Mouse (Mus musculus) heart, embryonic 11.5 days (tissue): Measurements from ENCODE around the gene Ssx2ip. TPM values are rescaled to one million over a fixed set of nuclear protein-coding genes. Genes with fewer than 3 reads are reported as not detected.

Experiments used
- ATAC-seq: fragments of 200-750 bp; cut with Nextera tagmentation; replicated peaks from 2 replicates; pipeline ENCODE4 v1.8.0; 2017; ENCODE audit warnings: moderate library complexity; ENCODE audit not compliant: insufficient number of reproducible peaks, low FRiP score, low TSS enrichment
- H3K27ac ChIP-seq: fragments of 300-500 bp; sonication (generic); 2 replicates; pipeline ENCODE4 v1.5.1; 2014; ENCODE audit warnings: mild to moderate bottlenecking, low read depth, low read length
- H3K27me3 ChIP-seq: fragments of 300-500 bp; sonication (generic); 2 replicates; pipeline ENCODE4 v1.6.1; 2014; ENCODE audit warnings: mild to moderate bottlenecking, low read length, mixed read lengths; ENCODE audit not compliant: control insufficient read depth, insufficient read depth
- H3K36me3 ChIP-seq: fragments of 300-500 bp; sonication (generic); 2 replicates; pipeline ENCODE4 v1.6.1; 2014; ENCODE audit warnings: mild to moderate bottlenecking, low read length, moderate library complexity, mixed read lengths; ENCODE audit not compliant: control insufficient read depth, insufficient read depth
- H3K4me1 ChIP-seq: fragments of 300-500 bp; sonication (generic); 2 replicates; pipeline ENCODE4 v1.6.1; 2014; ENCODE audit warnings: low read length; ENCODE audit not compliant: control insufficient read depth, insufficient read depth
- H3K4me2 ChIP-seq: fragments of 300-500 bp; sonication (generic); 2 replicates; pipeline ENCODE4 v1.6.1; 2014; ENCODE audit warnings: mild to moderate bottlenecking, moderate library complexity
- H3K4me3 ChIP-seq: fragments of 300-500 bp; sonication (generic); 2 replicates; pipeline ENCODE4 v1.5.1; 2014; ENCODE audit warnings: low read depth, low read length
- H3K9ac ChIP-seq: fragments of 300-500 bp; sonication (generic); 2 replicates; pipeline ENCODE4 v1.6.1; 2014; ENCODE audit warnings: mild to moderate bottlenecking, low read depth, low read length, moderate library complexity
- H3K9me3 ChIP-seq: fragments of 300-500 bp; sonication (generic); replicated peaks from 2 replicates; pipeline ENCODE4 v1.6.1; 2016; ENCODE audit warnings: low read length; ENCODE audit not compliant: control insufficient read depth
- WGBS: fragments of 180-500 bp; shearing (Covaris S2); extraction: QIAGEN DNeasy Blood & Tissue Kit; methylation state at CpG from one replicate; pipeline ENCODE4 v1.1.7; 2014; ENCODE audit not compliant: insufficient replicate concordance; 5-methylcytosine and 5-hydroxymethylcytosine counted together
- polyA plus RNA-seq: library from polyadenylated mRNA; unstranded; fragments of >200 nt; fragmentation: Nextera tagmentation; extraction: Ambion mirVana; gene quantifications from 2 replicates; pipeline ENCODE4 v1.2.1, GENCODE M21; 2014

Gene Ssx2ip
- polyA plus RNA-seq, 1 experiment from 2014 or later, result 32.1 TPM

GRCm38 (mm10) chr3:146433681-146434350 is 29.4 kb downstream of the Ssx2ip start:
- H3K9me3 ChIP-seq, result no peaks in the 10 kb centered on the region
- H3K4me2 ChIP-seq, result no peak overlapping the region
- H3K9ac ChIP-seq, result no peak overlapping the region
- no peaks in the 10 kb centered on the region for H3K27me3 ChIP-seq
- no peak for ATAC-seq
- H3K4me3 ChIP-seq, result no peak overlapping the region
- no peak overlapping the region for H3K27ac ChIP-seq
- no peaks in the 10 kb centered on the region for H3K4me1 ChIP-seq
- 88% methylated on average over 14 of the region's 14 CpGs for WGBS
- H3K36me3 ChIP-seq, result peaks cover 15% of the 10 kb centered on the region; the same call in 1 of the 2 replicates

GRCm38 (mm10) chr3:146434686-146435085 is 30.2 kb downstream of the Ssx2ip start:
- WGBS, result 93% methylated on average over 8 of the region's 8 CpGs
- no peaks in the 10 kb centered on the region for H3K27me3 ChIP-seq
- H3K4me3 ChIP-seq, result no peak overlapping the region
- peaks cover 12% of the 10 kb centered on the region; the same call in 1 of the 2 replicates for H3K36me3 ChIP-seq
- no peak overlapping the region for H3K4me2 ChIP-seq
- no peaks in the 10 kb centered on the region for H3K9me3 ChIP-seq
- H3K27ac ChIP-seq, result no peak overlapping the region
- ATAC-seq, result no peak
- H3K4me1 ChIP-seq, result no peaks in the 10 kb centered on the region
- H3K9ac ChIP-seq, result no peak overlapping the region

- Histone ChIP-seq H3K27ac (no peak overlapping the region), H3K4me1 (no peaks in the 10 kb centered on the region), H3K4me3 (no peak overlapping the region), H3K9me3 (no peaks in the 10 kb centered on the region), H3K9ac (no peak overlapping the region), H3K4me2 (no peak overlapping the region), H3K36me3 (peaks cover 12% of the 10 kb centered on the region; the same call in 1 of the 2 replicates), H3K27me3 (no peaks in the 10 kb centered on the region)
- 92% methylated on average over 11 of the region's 11 CpGs for WGBS
- ATAC-seq, result no peak
These were observed 31.1 kb downstream of the Ssx2ip start for GRCm38 (mm10) chr3:146435533-146435932.

GRCm38 (mm10) chr3:146436114-146436513 is 31.7 kb downstream of the Ssx2ip start:
- Histone ChIP-seq H3K4me2 (no peak overlapping the region), H3K4me3 (no peak overlapping the region), H3K9ac (no peak overlapping the region), H3K27me3 (no peaks in the 10 kb centered on the region), H3K9me3 (no peaks in the 10 kb centered on the region), H3K27ac (no peak overlapping the region), H3K4me1 (no peaks in the 10 kb centered on the region), H3K36me3 (peaks cover 12% of the 10 kb centered on the region; the same call in 1 of the 2 replicates)
- 92% methylated on average over 8 of the region's 8 CpGs for WGBS
- ATAC-seq, result no peak

- Histone ChIP-seq H3K27me3 (no peaks in the 10 kb centered on the region), H3K27ac (no peak overlapping the region), H3K4me3 (no peak overlapping the region), H3K4me2 (no peak overlapping the region), H3K36me3 (peaks cover 9% of the 10 kb centered on the region; the same call in 1 of the 2 replicates), H3K4me1 (no peaks in the 10 kb centered on the region), H3K9ac (no peak overlapping the region), H3K9me3 (no peaks in the 10 kb centered on the region)
- no peak for ATAC-seq
- 95% methylated on average over 12 of the region's 12 CpGs for WGBS
These were observed 35.6 kb downstream of the Ssx2ip start for GRCm38 (mm10) chr3:146440011-146440410.

GRCm38 (mm10) chr3:146440422-146440821 is 36.0 kb downstream of the Ssx2ip start:
- no peak for ATAC-seq
- Histone ChIP-seq H3K27me3 (no peaks in the 10 kb centered on the region), H3K9me3 (no peaks in the 10 kb centered on the region), H3K36me3 (peaks cover 9% of the 10 kb centered on the region; the same call in 1 of the 2 replicates), H3K4me3 (no peak overlapping the region), H3K9ac (no peak overlapping the region), H3K4me2 (no peak overlapping the region), H3K27ac (no peak overlapping the region), H3K4me1 (no peaks in the 10 kb centered on the region)
- 86% methylated on average over 7 of the region's 7 CpGs for WGBS

GRCm38 (mm10) chr3:146442484-146442883 is 38.0 kb downstream of the Ssx2ip start:
- Histone ChIP-seq H3K27ac (no peak overlapping the region), H3K9me3 (no peaks in the 10 kb centered on the region), H3K27me3 (no peaks in the 10 kb centered on the region), H3K9ac (no peak overlapping the region), H3K36me3 (0 out of 2 replicates have a peak, but pooled peaks cover 7% of the 10 kb centered on the region), H3K4me1 (no peaks in the 10 kb centered on the region), H3K4me3 (no peak overlapping the region), H3K4me2 (no peak overlapping the region)
- no peak for ATAC-seq
- 90% methylated on average over 7 of the region's 7 CpGs for WGBS

GRCm38 (mm10) chr3:146442936-146443335 is 38.5 kb downstream of the Ssx2ip start:
- WGBS, result 93% methylated on average over 8 of the region's 8 CpGs

GRCm38 (mm10) chr3:146443380-146443779 is 38.9 kb downstream of the Ssx2ip start:
- 0 out of 2 replicates have a peak, but pooled peaks cover 4% of the 10 kb centered on the region for H3K4me1 ChIP-seq
- ATAC-seq, result no peak
- H3K27me3 ChIP-seq, result no peaks in the 10 kb centered on the region
- H3K4me3 ChIP-seq, result no peak overlapping the region
- 94% methylated on average over 7 of the region's 7 CpGs for WGBS
- no peak overlapping the region for H3K27ac ChIP-seq
- H3K36me3 ChIP-seq, result 0 out of 2 replicates have a peak, but pooled peaks cover 7% of the 10 kb centered on the region
- H3K4me2 ChIP-seq, result no peak overlapping the region
- no peaks in the 10 kb centered on the region for H3K9me3 ChIP-seq
- no peak overlapping the region for H3K9ac ChIP-seq

More at GRCm38 (mm10) chr3:146442936-146443335, 38.5 kb downstream of the Ssx2ip start:
- Histone ChIP-seq H3K4me1 (no peaks in the 10 kb centered on the region), H3K9me3 (no peaks in the 10 kb centered on the region), H3K4me3 (no peak overlapping the region), H3K27ac (no peak overlapping the region), H3K36me3 (0 out of 2 replicates have a peak, but pooled peaks cover 7% of the 10 kb centered on the region), H3K27me3 (no peaks in the 10 kb centered on the region), H3K4me2 (no peak overlapping the region), H3K9ac (no peak overlapping the region)
- no peak for ATAC-seq
